Mouse (Mus musculus) liver, embryonic 12.5 days (tissue): ENCODE measurements around the gene 1700022I11Rik. TPM values are rescaled to one million over a fixed set of nuclear protein-coding genes. Genes with fewer than 3 reads are reported as not detected.

Experiments used
- ATAC-seq: fragments of 200-750 bp; cut with Nextera tagmentation; 2 replicates; pipeline ENCODE4 v1.8.0; 2017; ENCODE audit warnings: moderate number of reproducible peaks, mild to moderate bottlenecking, moderate library complexity
- H3K27ac ChIP-seq: fragments of 300-500 bp; sonication (generic); 2 replicates; pipeline ENCODE4 v1.5.1; 2016; ENCODE audit warnings: mild to moderate bottlenecking
- H3K27me3 ChIP-seq: fragments of 300-500 bp; sonication (generic); replicated peaks from 2 replicates; pipeline ENCODE4 v1.6.1; 2016; ENCODE audit warnings: mild to moderate bottlenecking, moderate library complexity
- H3K36me3 ChIP-seq: fragments of 300-500 bp; sonication (generic); 2 replicates; pipeline ENCODE4 v1.6.1; 2016; ENCODE audit warnings: mild to moderate bottlenecking, moderate library complexity
- H3K4me1 ChIP-seq: fragments of 300-500 bp; sonication (generic); 2 replicates; pipeline ENCODE4 v1.6.1; 2016
- H3K4me2 ChIP-seq: fragments of 300-500 bp; sonication (generic); 2 replicates; pipeline ENCODE4 v1.6.1; 2016; ENCODE audit warnings: mild to moderate bottlenecking, moderate library complexity
- H3K4me3 ChIP-seq: fragments of 300-500 bp; sonication (generic); 2 replicates; pipeline ENCODE4 v1.5.1; 2016; ENCODE audit warnings: mild to moderate bottlenecking, moderate library complexity
- H3K9ac ChIP-seq: fragments of 300-500 bp; sonication (generic); 2 replicates; pipeline ENCODE4 v1.6.1; 2016; ENCODE audit warnings: mild to moderate bottlenecking, moderate library complexity
- H3K9me3 ChIP-seq: fragments of 300-500 bp; sonication (generic); replicated peaks from 2 replicates; pipeline ENCODE4 v1.6.1; 2016; ENCODE audit warnings: mild to moderate bottlenecking, moderate library complexity
- WGBS: fragments of 180-500 bp; shearing (Covaris S2); methylation state at CpG from one replicate; pipeline ENCODE4 v1.1.7; 2016; ENCODE audit not compliant: insufficient replicate concordance; 5-methylcytosine and 5-hydroxymethylcytosine counted together
- polyA plus RNA-seq: library from polyadenylated mRNA; unstranded; fragments of >200 nt; fragmentation: Nextera tagmentation; extraction: Ambion mirVana; gene quantifications from 2 replicates; pipeline ENCODE4 v1.2.1, GENCODE M21; 2016

The 1700022I11Rik gene
- polyA plus RNA-seq, 1 experiment from 2014 or later, result 0.20 TPM

- no peaks in the 10 kb centered on the region for H3K27me3 ChIP-seq
- no peaks in the 10 kb centered on the region for H3K9me3 ChIP-seq
- H3K27ac ChIP-seq, result peak within 1 kb of the TSS; percentile 64
- ATAC-seq, result peak; percentile 85
- peak within 1 kb of the TSS; percentile 81 for H3K4me2 ChIP-seq
- 2% methylated on average over 37 of the region's 37 CpGs for WGBS
- peak within 1 kb of the TSS; percentile 81 for H3K9ac ChIP-seq
- H3K4me3 ChIP-seq, result peak within 1 kb of the TSS; percentile 78
- H3K36me3 ChIP-seq, result peaks cover 19% of the 10 kb centered on the region; the same call in 1 of the 2 replicates
- peaks cover 19% of the 10 kb centered on the region for H3K4me1 ChIP-seq
These were observed 41.0 kb downstream of the 1700022I11Rik start, which contains the start of gene Fancg for GRCm38 (mm10) chr4:43010161-43011038. Gene Fancg, minus strand, starts transcription at chr4:43010506.

DNA sequence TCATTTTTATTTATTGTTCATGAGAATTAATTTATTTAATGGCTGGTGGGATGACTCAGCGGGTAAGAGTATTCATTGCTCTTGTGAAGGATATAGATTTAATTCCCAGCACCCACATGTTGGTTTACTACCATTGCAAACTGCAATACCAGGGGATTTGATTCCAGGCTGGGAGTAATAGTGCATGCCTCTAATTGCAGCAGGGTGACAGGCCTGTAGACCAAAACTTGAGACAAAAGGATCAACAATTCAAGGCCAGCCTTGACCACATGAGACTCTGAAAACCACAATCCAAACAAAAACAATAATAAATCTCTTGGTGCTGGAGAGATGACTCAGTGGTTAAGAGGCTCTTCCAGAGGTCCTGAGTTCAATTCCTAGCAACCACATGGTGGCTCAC, 42.7 kb downstream of the 1700022I11Rik start:
- ATAC-seq, result no peak
- Histone ChIP-seq H3K4me1 (peaks cover 19% of the 10 kb centered on the region), H3K9me3 (no peaks in the 10 kb centered on the region), H3K9ac (no peak overlapping the region), H3K27ac (no peak overlapping the region), H3K27me3 (no peaks in the 10 kb centered on the region), H3K4me2 (no peak overlapping the region), H3K36me3 (peaks cover 14% of the 10 kb centered on the region; the same call in 1 of the 2 replicates), H3K4me3 (no peak overlapping the region)
- 84% methylated on average over 1 of the region's 1 CpGs for WGBS

- WGBS, result 91% methylated on average over 4 of the region's 4 CpGs
- no peak overlapping the region for H3K4me2 ChIP-seq
- H3K4me1 ChIP-seq, result peaks cover 16% of the 10 kb centered on the region
- no peaks in the 10 kb centered on the region for H3K9me3 ChIP-seq
- ATAC-seq, result no peak
- H3K4me3 ChIP-seq, result no peak overlapping the region
- H3K36me3 ChIP-seq, result peaks cover 66% of the 10 kb centered on the region
- H3K27ac ChIP-seq, result no peak overlapping the region
- no peaks in the 10 kb centered on the region for H3K27me3 ChIP-seq
- no peak overlapping the region for H3K9ac ChIP-seq
These were observed 48.8 kb downstream of the 1700022I11Rik start for GRCm38 (mm10) chr4:43018156-43018555.

- H3K36me3 ChIP-seq, result peaks cover 76% of the 10 kb centered on the region
- H3K27me3 ChIP-seq, result no peaks in the 10 kb centered on the region
- no peak overlapping the region for H3K4me2 ChIP-seq
- ATAC-seq, result no peak
- H3K9me3 ChIP-seq, result no peaks in the 10 kb centered on the region
- H3K4me1 ChIP-seq, result peaks cover 17% of the 10 kb centered on the region
- H3K9ac ChIP-seq, result no peak overlapping the region
- H3K27ac ChIP-seq, result no peak overlapping the region
- no peak overlapping the region for H3K4me3 ChIP-seq
- 88% methylated on average over 10 of the region's 10 CpGs for WGBS
These were observed 49.8 kb downstream of the 1700022I11Rik start for GRCm38 (mm10) chr4:43019176-43019575.

- Histone ChIP-seq H3K36me3 (peaks cover 80% of the 10 kb centered on the region), H3K4me2 (no peak overlapping the region; the same call in 1 of the 2 replicates), H3K27ac (no peak overlapping the region), H3K4me3 (no peak overlapping the region), H3K4me1 (peaks cover 23% of the 10 kb centered on the region), H3K9ac (no peak overlapping the region), H3K27me3 (no peaks in the 10 kb centered on the region), H3K9me3 (no peaks in the 10 kb centered on the region)
- ATAC-seq, result peak; percentile 50; the same call in 1 of the 2 replicates
- WGBS, result 63% methylated on average over 23 of the region's 23 CpGs
These were observed 50.4 kb downstream of the 1700022I11Rik start for GRCm38 (mm10) chr4:43019641-43020465.

DNA sequence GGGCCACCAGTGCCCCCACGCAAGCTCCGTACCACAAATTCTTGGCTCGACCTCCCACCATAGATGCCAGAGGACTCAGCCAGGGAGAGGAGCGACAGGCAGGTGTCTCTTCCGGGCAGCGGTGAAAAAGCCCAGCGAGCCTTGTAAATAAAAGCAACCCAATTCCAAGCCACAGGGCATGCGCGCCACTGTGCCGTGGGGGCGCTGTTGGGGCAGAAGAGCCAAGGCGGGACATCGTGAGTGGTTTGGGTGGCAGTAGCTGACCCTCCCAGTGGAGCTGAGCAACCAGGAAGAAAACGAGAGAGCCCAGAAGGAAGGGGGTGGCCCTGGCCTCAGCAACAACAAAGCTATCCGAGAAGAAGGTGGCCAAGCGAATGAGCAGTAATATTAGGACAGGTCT, 51.5 kb downstream of the 1700022I11Rik start:
- Histone ChIP-seq H3K9me3 (no peaks in the 10 kb centered on the region), H3K27me3 (no peaks in the 10 kb centered on the region), H3K27ac (no peak overlapping the region), H3K9ac (no peak overlapping the region), H3K4me3 (no peak overlapping the region), H3K4me2 (no peak overlapping the region), H3K36me3 (peaks cover 80% of the 10 kb centered on the region), H3K4me1 (peaks cover 28% of the 10 kb centered on the region)
- 88% methylated on average over 16 of the region's 16 CpGs for WGBS
- no peak for ATAC-seq

- Histone ChIP-seq H3K9ac (no peak overlapping the region), H3K4me2 (no peak overlapping the region), H3K27me3 (no peaks in the 10 kb centered on the region), H3K27ac (no peak overlapping the region), H3K36me3 (peaks cover 80% of the 10 kb centered on the region), H3K9me3 (no peaks in the 10 kb centered on the region), H3K4me3 (no peak overlapping the region), H3K4me1 (peaks cover 30% of the 10 kb centered on the region)
- WGBS, result 89% methylated on average over 17 of the region's 17 CpGs
- ATAC-seq, result no peak
These were observed 51.9 kb downstream of the 1700022I11Rik start for GRCm38 (mm10) chr4:43021341-43021740.

GRCm38 (mm10) chr4:43024673-43025072, 55.3 kb downstream of the 1700022I11Rik start:
- Histone ChIP-seq H3K4me2 (peak overlapping the region; percentile 86), H3K36me3 (peaks cover 81% of the 10 kb centered on the region), H3K27me3 (no peaks in the 10 kb centered on the region), H3K9me3 (no peaks in the 10 kb centered on the region), H3K4me1 (peaks cover 37% of the 10 kb centered on the region), H3K27ac (peak overlapping the region; percentile 92), H3K4me3 (peak overlapping the region; percentile 70), H3K9ac (peak overlapping the region; percentile 77)
- WGBS, result 73% methylated on average over 14 of the region's 14 CpGs
- no peak for ATAC-seq

DNA sequence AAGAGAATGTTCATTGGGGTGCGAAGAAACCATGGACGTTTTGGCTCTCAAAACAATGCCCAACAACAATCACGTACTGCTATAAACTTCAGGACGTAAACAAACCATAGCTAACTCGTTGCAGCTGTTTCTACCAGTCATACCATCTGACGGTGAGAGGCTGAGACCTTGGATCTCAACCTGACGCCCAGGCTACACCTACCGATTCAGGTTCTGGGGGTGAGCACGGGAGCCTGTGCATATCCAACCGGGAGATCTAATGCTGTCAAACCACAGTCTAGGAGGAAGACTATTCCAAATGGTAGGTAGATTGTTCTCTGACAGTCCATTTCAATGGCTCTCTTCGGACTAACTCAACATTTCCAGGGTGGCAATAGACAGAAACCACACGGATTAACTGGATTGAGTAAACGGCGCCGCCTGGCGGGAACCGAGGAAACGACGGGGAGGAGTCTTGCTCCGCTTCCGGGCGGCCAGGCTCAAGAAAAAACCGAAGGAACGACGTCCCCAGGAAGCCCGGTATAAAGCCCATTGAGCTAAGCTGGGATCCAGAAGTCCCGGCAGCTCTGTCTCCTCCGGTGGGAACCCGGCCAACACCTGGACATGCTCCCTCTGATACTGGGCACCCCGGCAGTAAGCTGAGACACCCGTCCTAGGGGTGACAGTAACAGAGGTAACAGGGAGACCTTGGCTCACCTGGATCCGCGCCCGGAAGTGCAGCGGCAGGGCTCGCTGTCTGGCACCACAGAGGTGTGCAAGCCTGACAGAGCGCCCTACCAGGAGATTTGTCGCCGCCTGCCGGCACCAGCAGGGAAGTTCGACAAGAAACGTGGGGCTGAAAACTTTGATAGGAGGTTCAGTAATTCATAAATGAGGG, 55.9 kb downstream of the 1700022I11Rik start, which contains the start of gene Pigo:
Gene Pigo (minus strand): TSS at position 736 of the 877 bp plus-strand sequence.
- no peaks in the 10 kb centered on the region for H3K9me3 ChIP-seq
- H3K36me3 ChIP-seq, result peaks cover 79% of the 10 kb centered on the region
- peaks cover 37% of the 10 kb centered on the region for H3K4me1 ChIP-seq
- peak within 1 kb of the TSS; percentile 92 for H3K27ac ChIP-seq
- peak within 1 kb of the TSS; percentile 70 for H3K4me3 ChIP-seq
- peak within 1 kb of the TSS; percentile 86 for H3K4me2 ChIP-seq
- WGBS, result 7% methylated on average over 42 of the region's 42 CpGs
- ATAC-seq, result peak; percentile 90
- peak within 1 kb of the TSS; percentile 77 for H3K9ac ChIP-seq
- no peaks in the 10 kb centered on the region for H3K27me3 ChIP-seq

GRCm38 (mm10) chr4:43029121-43029520, 59.7 kb downstream of the 1700022I11Rik start:
- H3K27ac ChIP-seq, result no peak overlapping the region
- no peaks in the 10 kb centered on the region for H3K9me3 ChIP-seq
- peaks cover 42% of the 10 kb centered on the region for H3K4me1 ChIP-seq
- peak overlapping the region; percentile 82 for H3K4me2 ChIP-seq
- no peak for ATAC-seq
- peaks cover 57% of the 10 kb centered on the region for H3K36me3 ChIP-seq
- H3K27me3 ChIP-seq, result no peaks in the 10 kb centered on the region
- H3K4me3 ChIP-seq, result peak overlapping the region; percentile 81
- H3K9ac ChIP-seq, result peak overlapping the region; percentile 32; the same call in 1 of the 2 replicates
- WGBS, result 81% methylated on average over 7 of the region's 7 CpGs

GRCm38 (mm10) chr4:43029749-43030148, 60.3 kb downstream of the 1700022I11Rik start:
- Histone ChIP-seq H3K36me3 (peaks cover 59% of the 10 kb centered on the region), H3K27me3 (no peaks in the 10 kb centered on the region), H3K9me3 (no peaks in the 10 kb centered on the region), H3K9ac (peak overlapping the region; percentile 96), H3K4me3 (peak overlapping the region; percentile 81), H3K27ac (peak overlapping the region; percentile 89), H3K4me2 (peak overlapping the region; percentile 82), H3K4me1 (peaks cover 35% of the 10 kb centered on the region)
- WGBS, result 88% methylated on average over 9 of the region's 9 CpGs
- ATAC-seq, result no peak
